ENCODE assay signal across 15 mouse cellular contexts in the genomic region with DNA sequence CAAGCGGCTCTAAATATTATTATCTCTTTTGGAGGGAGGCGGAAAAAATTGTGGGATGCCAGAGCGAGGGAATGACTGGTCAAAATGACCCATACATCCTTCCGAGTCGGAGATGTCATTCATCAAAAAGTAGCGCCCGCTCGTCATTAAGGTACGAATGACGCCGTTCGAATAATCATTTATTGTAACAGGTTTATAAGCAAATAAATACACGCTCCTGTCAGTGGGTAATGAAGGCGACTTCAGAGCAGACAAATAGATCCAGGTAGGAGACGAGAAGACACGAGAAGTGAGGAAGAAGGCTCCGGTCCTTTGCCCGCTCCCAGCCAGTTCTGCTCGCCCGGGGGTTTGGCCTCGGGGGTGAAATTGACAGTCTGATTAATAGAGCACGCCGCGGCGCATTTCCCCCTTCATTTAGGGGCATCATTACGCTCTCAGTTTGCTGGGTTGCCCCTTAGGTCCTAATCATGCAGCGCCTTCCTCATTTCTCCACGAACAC. TPM values are rescaled to one million over a fixed set of nuclear protein-coding genes. Genes with fewer than 3 reads are reported as not detected.
DNase-seq lines count a peak whose midpoint lies in the region; ATAC-seq lines count a peak whose summit lies in the region.
"Had no signal": no experiment of that assay in that cellular context is flagged by ENCODE, and none has a peak within 500 bp of the region (broad histone marks: within the 10 kb centered on the region; RNA-seq: fewer than 3 reads in every experiment).

A gene (minus strand): TSS at position 51 of the 499 bp plus-strand sequence.

- H3K27ac ChIP-seq in kidney, embryonic 16.5 days (ENCODE audit: low read length), result no peak within 1 kb of the TSS
- no peak within 1 kb of the TSS for H3K27ac ChIP-seq in embryonic facial prominence, embryonic 10.5 days (replicated peaks)
- no peak within 1 kb of the TSS for H3K27ac ChIP-seq in intestine, embryonic 16.5 days (ENCODE audit: low read length)
- H3K27ac ChIP-seq in neural tube, embryonic 12.5 days, result no peak within 1 kb of the TSS
- H3K27ac ChIP-seq: heart, embryonic 15.5 days; lung, embryonic 15.5 days had no signal

- 1% methylated on average over 28 of the region's 28 CpGs for WGBS in kidney, embryonic 16.5 days
- 2% methylated on average over 28 of the region's 28 CpGs for WGBS in embryonic facial prominence, embryonic 10.5 days
- WGBS in intestine, embryonic 16.5 days, result 2% methylated on average over 28 of the region's 28 CpGs
- under 1% methylated on average over 28 of the region's 28 CpGs for WGBS in neural tube, embryonic 12.5 days

- no peaks in the 10 kb centered on the region for H3K36me3 ChIP-seq in kidney, embryonic 16.5 days (ENCODE audit: insufficient read depth, low read length)
- no peaks in the 10 kb centered on the region for H3K36me3 ChIP-seq in embryonic facial prominence, embryonic 10.5 days (replicated peaks)
- no peaks in the 10 kb centered on the region for H3K36me3 ChIP-seq in intestine, embryonic 16.5 days (ENCODE audit: control insufficient read depth, insufficient read depth, low read length)
- H3K36me3 ChIP-seq in neural tube, embryonic 12.5 days, result no peaks in the 10 kb centered on the region
- H3K36me3 ChIP-seq: heart, embryonic 15.5 days; lung, embryonic 15.5 days had no signal

- no peaks in the 10 kb centered on the region for H3K9me3 ChIP-seq in kidney, embryonic 16.5 days (ENCODE audit: low read length)
- H3K9me3 ChIP-seq in embryonic facial prominence, embryonic 10.5 days, result no peaks in the 10 kb centered on the region
- H3K9me3 ChIP-seq in intestine, embryonic 16.5 days (ENCODE audit: control insufficient read depth, low read length), result no peaks in the 10 kb centered on the region
- H3K9me3 ChIP-seq in neural tube, embryonic 12.5 days, result no peaks in the 10 kb centered on the region
- H3K9me3 ChIP-seq: heart, embryonic 15.5 days; lung, embryonic 15.5 days had no signal

- peak; percentile 31 for DNase-seq in kidney, adult 18-20 months
- peak; percentile 52 for DNase-seq in embryonic facial prominence, embryonic 10.5 days (ENCODE audit: low spot score)
- no peak for DNase-seq in adrenal gland, adult 8-10 months
- no peak for DNase-seq in gastrocnemius, adult 8-10 months (ENCODE audit: low spot score in 2 of 2)
- no peak for DNase-seq in urinary bladder, adult 2 months (ENCODE audit: low spot score)
- DNase-seq: cerebellum, adult 2 months; layer of hippocampus, adult 9-11 months had no signal

- no peak within 1 kb of the TSS for H3K9ac ChIP-seq in kidney, embryonic 16.5 days (replicated peaks; ENCODE audit: low read length)
- H3K9ac ChIP-seq in intestine, embryonic 16.5 days (ENCODE audit: low read depth, low read length), result no peak within 1 kb of the TSS
- H3K9ac ChIP-seq in neural tube, embryonic 12.5 days, result peak within 1 kb of the TSS; percentile 29
- H3K9ac ChIP-seq: forebrain, postnatal 0 days; heart, embryonic 15.5 days; lung, embryonic 15.5 days had no signal

- H3K4me2 ChIP-seq in kidney, embryonic 16.5 days (replicated peaks; ENCODE audit: low read depth, low read length), result no peak within 1 kb of the TSS
- 0 out of 2 replicates have a peak within 1 kb of the TSS, but pooled peaks have one; percentile 3 for H3K4me2 ChIP-seq in intestine, embryonic 16.5 days (ENCODE audit: low read depth, low read length)
- peak within 1 kb of the TSS; percentile 24; the same call in 1 of the 2 replicates for H3K4me2 ChIP-seq in neural tube, embryonic 12.5 days (replicated peaks)
- H3K4me2 ChIP-seq: heart, embryonic 15.5 days; lung, embryonic 15.5 days had no signal

- no peak for ATAC-seq in kidney, embryonic 16.5 days (ENCODE audit: low FRiP score, low TSS enrichment)
- ATAC-seq in intestine, embryonic 16.5 days, result no peak
- no peak for ATAC-seq in neural tube, embryonic 12.5 days (ENCODE audit: low FRiP score, low read depth)
- ATAC-seq: activated CD4-positive, CD25-positive, alpha-beta regulatory T cell, adult 4 months; CD4-positive, CD25-positive, alpha-beta regulatory T cell, adult 4 months; forebrain, postnatal 0 days had no signal

- no peak within 1 kb of the TSS for H3K4me3 ChIP-seq in kidney, embryonic 16.5 days (ENCODE audit: low read length)
- H3K4me3 ChIP-seq in embryonic facial prominence, embryonic 10.5 days, result no peak within 1 kb of the TSS
- no peak within 1 kb of the TSS for H3K4me3 ChIP-seq in intestine, embryonic 16.5 days (ENCODE audit: low read length)
- H3K4me3 ChIP-seq in neural tube, embryonic 12.5 days, result peak within 1 kb of the TSS; percentile 20; the same call in 1 of the 2 replicates

- H3K4me1 ChIP-seq in kidney, embryonic 16.5 days (ENCODE audit: insufficient read depth, low read length), result peaks cover 4% of the 10 kb centered on the region; the same call in 1 of the 2 replicates
- peaks cover 23% of the 10 kb centered on the region for H3K4me1 ChIP-seq in embryonic facial prominence, embryonic 10.5 days
- no peaks in the 10 kb centered on the region; the same call in 1 of the 2 replicates for H3K4me1 ChIP-seq in intestine, embryonic 16.5 days (ENCODE audit: control insufficient read depth, insufficient read depth, low read length)
- peaks cover 20% of the 10 kb centered on the region for H3K4me1 ChIP-seq in neural tube, embryonic 12.5 days

- peaks cover 89% of the 10 kb centered on the region for H3K27me3 ChIP-seq in kidney, embryonic 16.5 days (ENCODE audit: insufficient read depth, low read length)
- peaks cover 100% of the 10 kb centered on the region for H3K27me3 ChIP-seq in embryonic facial prominence, embryonic 10.5 days (replicated peaks; ENCODE audit: low read depth, poor library complexity, severe bottlenecking)
- H3K27me3 ChIP-seq in intestine, embryonic 16.5 days (replicated peaks; ENCODE audit: control insufficient read depth, insufficient read depth, low read length), result peaks cover 71% of the 10 kb centered on the region
- H3K27me3 ChIP-seq in neural tube, embryonic 12.5 days (replicated peaks), result peaks cover 96% of the 10 kb centered on the region

RNA-seq across cellular contexts. Expression of the gene that starts here (rescaled TPM):
- polyA plus RNA-seq in kidney, embryonic 16.5 days (2015; fragmentation: Nextera tagmentation; extraction: Ambion mirVana), result not detected in 2 replicates
- polyA plus RNA-seq in embryonic facial prominence, embryonic 10.5 days (2016; fragmentation: Nextera tagmentation; extraction: Ambion mirVana), result 0.05 and 0.08 TPM in 2 replicates
- polyA plus RNA-seq in intestine, embryonic 16.5 days (2015; fragmentation: Nextera tagmentation; extraction: Ambion mirVana), result 0.05 TPM in 1 of 2 replicates, not detected in the other
- polyA plus RNA-seq in neural tube, embryonic 12.5 days (2016; fragmentation: Nextera tagmentation; extraction: Ambion mirVana), result 1.1 and 1.2 TPM in 2 replicates
- total RNA-seq in adrenal gland, adult 8-10 months (2022), result not detected
- not detected for total RNA-seq in gastrocnemius, adult 8-10 months (2022)
- 0.56 and 1.1 TPM in 2 replicates for polyA plus RNA-seq in urinary bladder, adult 2 months (2012; rRNA removed)
- total RNA-seq: forebrain, postnatal 0 days had no signal
- polyA plus RNA-seq: activated CD4-positive, CD25-positive, alpha-beta regulatory T cell, adult 4 months; CD4-positive, CD25-positive, alpha-beta regulatory T cell, adult 4 months; forebrain, postnatal 0 days; heart, embryonic 15.5 days; lung, embryonic 15.5 days had no signal

Comparison
In these comparisons a context has a peak if more than half of its experiments do, and no peak if none do; other contexts are left out.
1. Peak in DNase-seq in embryonic facial prominence, embryonic 10.5 days; RNA of the gene not detected or under 1 TPM.